Mouse (Mus musculus) forebrain, embryonic 16.5 days (tissue): ENCODE measurements at regions not wholly inside any gene's neighbourhood (a gene's known extent, or its start where the extent isn't known, plus 50 kb on each side); places are given as distances from the start of the nearest gene placed in this dataset.

Experiments used
- ATAC-seq: fragments of 200-750 bp; cut with Nextera tagmentation; 2 replicates; pipeline ENCODE4 v1.8.0; 2017; ENCODE audit warnings: mild to moderate bottlenecking, moderate library complexity
- H3K27ac ChIP-seq: fragments of 300-500 bp; sonication (generic); 2 replicates; pipeline ENCODE4 v1.5.1; 2014; ENCODE audit warnings: low read length, control low read depth
- H3K27me3 ChIP-seq: fragments of 300-500 bp; sonication (generic); replicated peaks from 2 replicates; pipeline ENCODE4 v1.6.1; 2014; ENCODE audit warnings: low read length; ENCODE audit not compliant: control insufficient read depth, insufficient read depth
- H3K36me3 ChIP-seq: fragments of 300-500 bp; sonication (generic); 2 replicates; pipeline ENCODE4 v1.6.1; 2014; ENCODE audit not compliant: control insufficient read depth, insufficient read depth
- H3K4me1 ChIP-seq: fragments of 300-500 bp; sonication (generic); replicated peaks from 2 replicates; pipeline ENCODE4 v1.6.1; 2014; ENCODE audit warnings: low read length; ENCODE audit not compliant: control insufficient read depth, insufficient read depth
- H3K4me2 ChIP-seq: fragments of 300-500 bp; sonication (generic); 2 replicates; pipeline ENCODE4 v1.6.1; 2014; ENCODE audit warnings: mild to moderate bottlenecking, low read length, control low read depth
- H3K4me3 ChIP-seq: fragments of 300-500 bp; sonication (generic); replicated peaks from 2 replicates; pipeline ENCODE4 v1.5.1; 2014; ENCODE audit warnings: mild to moderate bottlenecking, low read length, control low read depth
- H3K9ac ChIP-seq: fragments of 300-500 bp; sonication (generic); replicated peaks from 2 replicates; pipeline ENCODE4 v1.6.1; 2014; ENCODE audit warnings: low read depth, low read length, control low read depth
- H3K9me3 ChIP-seq: fragments of 300-500 bp; sonication (generic); 2 replicates; pipeline ENCODE4 v1.6.1; 2016; ENCODE audit warnings: low read length; ENCODE audit not compliant: control insufficient read depth
- WGBS: fragments of 180-500 bp; shearing (Covaris S2); extraction: QIAGEN DNeasy Blood & Tissue Kit; methylation state at CpG from one replicate; pipeline ENCODE4 v1.1.7; 2014; 5-methylcytosine and 5-hydroxymethylcytosine counted together

DNA sequence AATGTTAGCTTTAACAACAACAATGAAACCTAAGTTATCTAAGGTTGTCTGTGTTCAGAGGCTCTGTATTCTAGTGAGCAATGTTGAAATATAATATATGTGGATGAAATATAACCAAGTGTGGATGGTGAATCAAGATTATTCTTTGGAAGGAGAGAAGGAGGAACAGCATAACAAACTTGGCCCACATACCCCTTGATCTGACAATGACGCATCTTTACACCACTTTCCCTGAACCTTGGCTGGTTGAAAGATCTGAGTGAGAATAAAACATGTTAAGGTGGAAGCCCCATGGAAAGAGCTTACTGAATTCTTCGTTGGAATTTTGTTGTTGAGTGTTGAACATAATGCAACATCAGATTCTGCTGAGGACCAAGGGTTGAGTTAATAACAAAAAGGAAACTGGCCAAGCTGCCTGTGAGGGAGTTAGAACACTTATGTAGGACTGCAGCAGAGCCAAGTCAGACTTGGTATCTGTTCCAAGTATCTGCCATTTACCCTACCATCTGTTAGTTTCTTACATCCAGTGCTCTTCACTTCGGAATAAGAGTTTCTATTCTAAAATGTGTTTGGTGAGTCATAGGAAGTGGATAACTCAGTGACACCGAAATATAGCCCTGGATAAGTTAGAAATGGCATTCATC is 268.8 kb downstream of the Gria2 start:
- H3K27me3 ChIP-seq = no peaks in the 10 kb centered on the region
- no peak overlapping the region for H3K4me3 ChIP-seq
- no peak overlapping the region for H3K4me2 ChIP-seq
- H3K9me3 ChIP-seq = no peaks in the 10 kb centered on the region
- peak; percentile 93 for ATAC-seq
- 52% methylated on average over 4 of the region's 4 CpGs for WGBS
- 0 out of 2 replicates have a peak, but pooled peaks cover 2% of the 10 kb centered on the region for H3K4me1 ChIP-seq
- H3K27ac ChIP-seq = peak overlapping the region; percentile 68
- H3K36me3 ChIP-seq = no peaks in the 10 kb centered on the region
- H3K9ac ChIP-seq = no peak overlapping the region

- Histone ChIP-seq H3K4me3 (no peak overlapping the region), H3K36me3 (no peaks in the 10 kb centered on the region), H3K27me3 (no peaks in the 10 kb centered on the region), H3K9me3 (no peaks in the 10 kb centered on the region), H3K4me2 (no peak overlapping the region), H3K4me1 (no peaks in the 10 kb centered on the region), H3K9ac (no peak overlapping the region), H3K27ac (no peak overlapping the region)
- 75% methylated on average over 1 of the region's 1 CpGs for WGBS
- no peak for ATAC-seq
Measured at GRCm38 (mm10) chr3:80514026-80514425, 288.6 kb downstream of the Gria2 start.

DNA sequence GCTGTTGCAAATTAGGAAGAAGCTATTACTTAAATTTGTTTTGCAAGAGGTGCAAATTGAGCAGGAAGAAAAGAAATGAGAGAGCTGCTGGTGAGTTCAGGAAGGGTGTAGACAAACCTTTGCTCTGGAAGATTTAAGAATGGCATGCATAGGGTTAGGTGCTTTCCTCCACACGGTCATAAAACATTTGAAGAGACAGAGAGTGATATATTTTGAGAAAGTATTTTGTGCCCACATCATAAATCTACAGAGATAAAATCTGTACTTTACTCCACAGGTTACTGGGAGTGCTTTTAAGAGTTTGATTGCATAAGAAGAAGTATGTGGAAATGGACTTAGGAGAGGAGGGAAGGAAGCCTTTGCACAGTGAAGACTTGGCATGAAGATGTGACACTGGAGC is 293.4 kb downstream of the Gria2 start:
- Histone ChIP-seq H3K27ac (no peak overlapping the region), H3K27me3 (no peaks in the 10 kb centered on the region), H3K36me3 (no peaks in the 10 kb centered on the region), H3K4me3 (no peak overlapping the region), H3K4me2 (no peak overlapping the region), H3K9ac (no peak overlapping the region), H3K4me1 (no peaks in the 10 kb centered on the region), H3K9me3 (no peaks in the 10 kb centered on the region)
- WGBS = 78% methylated on average over 1 of the region's 1 CpGs
- ATAC-seq = no peak

DNA sequence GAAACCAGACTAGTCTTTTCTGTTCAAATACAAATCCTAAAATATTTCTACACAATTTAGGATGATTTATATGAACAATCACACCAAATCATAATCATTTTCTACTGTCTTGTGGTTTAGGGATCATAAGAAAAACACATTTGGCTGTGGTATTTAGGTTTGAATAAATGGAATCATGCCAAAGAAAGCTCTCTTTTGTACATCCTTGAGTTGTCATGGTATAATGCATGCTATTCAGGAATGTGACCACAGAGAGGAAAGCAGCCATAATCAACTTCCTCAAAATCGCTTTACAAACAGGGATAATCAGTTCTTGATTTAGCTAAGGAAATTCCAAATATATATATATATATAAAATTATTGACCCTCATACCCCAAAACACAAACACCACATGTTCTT is 295.9 kb downstream of the Gria2 start:
- no peak for ATAC-seq
- no peak overlapping the region for H3K9ac ChIP-seq
- 32% methylated on average over 1 of the region's 1 CpGs for whole genome bisulfite sequencing
- no peak overlapping the region for H3K4me2 ChIP-seq
- H3K36me3 ChIP-seq = no peaks in the 10 kb centered on the region
- H3K9me3 ChIP-seq = no peaks in the 10 kb centered on the region
- H3K4me3 ChIP-seq = no peak overlapping the region
- no peak overlapping the region for H3K27ac ChIP-seq
- H3K27me3 ChIP-seq = no peaks in the 10 kb centered on the region
- H3K4me1 ChIP-seq = no peaks in the 10 kb centered on the region

DNA sequence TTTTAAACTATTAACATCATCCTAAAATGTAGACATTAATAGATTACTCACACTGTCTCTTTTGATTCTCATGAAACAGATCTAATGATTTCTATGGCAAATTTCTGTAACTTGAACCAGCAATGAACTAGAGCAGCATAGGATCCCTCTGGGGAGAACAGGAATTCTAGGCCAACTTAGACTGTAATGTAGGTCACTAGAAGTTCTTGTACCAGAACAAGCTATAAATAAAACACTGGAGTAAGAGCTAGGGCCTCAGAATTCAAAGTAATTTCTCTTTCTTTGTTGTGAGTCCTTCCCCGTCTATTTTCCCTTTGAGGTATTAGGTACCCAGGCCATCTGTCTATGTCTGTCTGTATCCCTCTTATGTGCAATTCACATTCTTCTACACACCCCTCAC is 301.5 kb downstream of the Gria2 start:
- no peak for ATAC-seq
- no peaks in the 10 kb centered on the region for H3K9me3 ChIP-seq
- no peaks in the 10 kb centered on the region for H3K36me3 ChIP-seq
- no peak overlapping the region for H3K4me3 ChIP-seq
- no peak overlapping the region for H3K9ac ChIP-seq
- H3K27me3 ChIP-seq = no peaks in the 10 kb centered on the region
- H3K4me1 ChIP-seq = no peaks in the 10 kb centered on the region
- WGBS = 68% methylated on average over 1 of the region's 1 CpGs
- H3K4me2 ChIP-seq = no peak overlapping the region
- no peak overlapping the region for H3K27ac ChIP-seq

GRCm38 (mm10) chr3:80496556-80496955 is 306.1 kb downstream of the Gria2 start:
- Histone ChIP-seq H3K36me3 (no peaks in the 10 kb centered on the region), H3K4me2 (no peak overlapping the region), H3K4me1 (no peaks in the 10 kb centered on the region), H3K9ac (no peak overlapping the region), H3K4me3 (no peak overlapping the region), H3K27me3 (no peaks in the 10 kb centered on the region), H3K27ac (peak overlapping the region; percentile 21; the same call in 1 of the 2 replicates), H3K9me3 (no peaks in the 10 kb centered on the region)
- ATAC-seq = peak; percentile 80
- WGBS = 75% methylated on average over 2 of the region's 2 CpGs

GRCm38 (mm10) chr3:80484168-80484833 is 318.3 kb downstream of the Gria2 start:
- 69% methylated on average over 3 of the region's 3 CpGs for WGBS
- ATAC-seq = peak; percentile 66
- no peak overlapping the region; the same call in 1 of the 2 replicates for H3K27ac ChIP-seq

GRCm38 (mm10) chr3:80478676-80479075 is 324.0 kb downstream of the Gria2 start:
- H3K9me3 ChIP-seq = no peaks in the 10 kb centered on the region
- H3K4me2 ChIP-seq = no peak overlapping the region
- no peak overlapping the region; the same call in 1 of the 2 replicates for H3K27ac ChIP-seq
- H3K4me1 ChIP-seq = no peaks in the 10 kb centered on the region
- no peak overlapping the region for H3K4me3 ChIP-seq
- no peak overlapping the region for H3K9ac ChIP-seq
- peak; percentile 82 for ATAC-seq
- H3K27me3 ChIP-seq = no peaks in the 10 kb centered on the region
- no peaks in the 10 kb centered on the region for H3K36me3 ChIP-seq

More at GRCm38 (mm10) chr3:80484168-80484833, 318.3 kb downstream of the Gria2 start:
- Histone ChIP-seq H3K27me3 (no peaks in the 10 kb centered on the region), H3K4me3 (no peak overlapping the region), H3K4me1 (no peaks in the 10 kb centered on the region), H3K4me2 (no peak overlapping the region), H3K36me3 (no peaks in the 10 kb centered on the region), H3K9ac (no peak overlapping the region), H3K9me3 (no peaks in the 10 kb centered on the region)

DNA sequence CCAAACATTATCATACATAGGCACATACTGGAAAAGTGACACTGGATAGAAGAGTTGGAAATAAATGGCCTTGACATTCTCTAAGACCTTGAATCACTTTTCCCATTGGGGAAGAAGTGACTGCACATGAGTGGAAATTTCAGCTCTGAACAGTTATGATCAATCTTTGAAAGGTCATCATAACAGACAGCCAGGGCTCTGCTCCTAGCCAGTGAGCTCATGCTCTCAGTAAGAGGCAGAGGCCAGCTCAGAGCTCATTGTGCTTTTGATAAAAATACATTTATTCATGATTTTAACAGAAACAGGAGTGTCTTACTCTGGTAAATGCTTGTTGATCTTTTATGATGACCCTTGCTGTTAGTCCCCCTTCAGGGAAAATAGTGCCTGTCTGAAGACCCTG is 328.9 kb downstream of the Gria2 start:
- H3K27ac ChIP-seq = no peak overlapping the region
- H3K9me3 ChIP-seq = no peaks in the 10 kb centered on the region
- no peaks in the 10 kb centered on the region for H3K36me3 ChIP-seq
- no peaks in the 10 kb centered on the region for H3K27me3 ChIP-seq
- H3K4me1 ChIP-seq = no peaks in the 10 kb centered on the region
- no peak overlapping the region for H3K4me2 ChIP-seq
- ATAC-seq = no peak
- no peak overlapping the region for H3K4me3 ChIP-seq
- H3K9ac ChIP-seq = no peak overlapping the region
